Mouse (Mus musculus) embryonic facial prominence, embryonic 14.5 days (tissue): ENCODE results near the gene Xylt1. TPM values are rescaled to one million over a fixed set of nuclear protein-coding genes. Genes with fewer than 3 reads are reported as not detected.
A peak's percentile ranks its signal among the peaks of the same experiment; 100 is the strongest.

ENCODE experiments used
- ATAC-seq: fragments of 200-750 bp; cut with Nextera tagmentation; 2 replicates; pipeline ENCODE4 v1.8.0; 2017; ENCODE audit warnings: low read depth, moderate number of reproducible peaks, moderate TSS enrichment
- DNase-seq: peaks from one replicate; pipeline ENCODE4 v3.0.0-alpha.2; 2015; ENCODE audit warnings: low spot score
- H3K27ac ChIP-seq: fragments of 300-500 bp; sonication (generic); replicated peaks from 2 replicates; pipeline ENCODE4 v1.5.1; 2014; ENCODE audit warnings: low read depth, mild to moderate bottlenecking, low read length, moderate library complexity
- H3K27me3 ChIP-seq: fragments of 300-500 bp; sonication (generic); replicated peaks from 2 replicates; pipeline ENCODE4 v1.6.1; 2014; ENCODE audit warnings: low read length; ENCODE audit not compliant: control insufficient read depth, insufficient read depth
- H3K36me3 ChIP-seq: fragments of 300-500 bp; sonication (generic); 2 replicates; pipeline ENCODE4 v1.6.1; 2014; ENCODE audit warnings: low read length, mixed read lengths; ENCODE audit not compliant: control insufficient read depth, insufficient read depth
- H3K4me1 ChIP-seq: fragments of 300-500 bp; sonication (generic); 2 replicates; pipeline ENCODE4 v1.6.1; 2014; ENCODE audit warnings: antibody characterized with exemption, low read length; ENCODE audit not compliant: control insufficient read depth, insufficient read depth
- H3K4me2 ChIP-seq: fragments of 300-500 bp; sonication (generic); 2 replicates; pipeline ENCODE4 v1.6.1; 2014; ENCODE audit warnings: low read depth, mild to moderate bottlenecking, low read length, moderate library complexity, mixed read lengths
- H3K4me3 ChIP-seq: fragments of 300-500 bp; sonication (generic); 2 replicates; pipeline ENCODE4 v1.5.1; 2014; ENCODE audit warnings: low read depth, mild to moderate bottlenecking, low read length
- H3K9ac ChIP-seq: fragments of 300-500 bp; sonication (generic); 2 replicates; pipeline ENCODE4 v1.6.1; 2014; ENCODE audit warnings: low read depth, mild to moderate bottlenecking, low read length, moderate library complexity, mixed read lengths
- H3K9me3 ChIP-seq: fragments of 300-500 bp; sonication (generic); 2 replicates; pipeline ENCODE4 v1.6.1; 2016; ENCODE audit warnings: low read length; ENCODE audit not compliant: control insufficient read depth
- WGBS: fragments of 180-500 bp; shearing (Covaris S2); extraction: QIAGEN DNeasy Blood & Tissue Kit; methylation state at CpG from one replicate; pipeline ENCODE4 v1.1.7; 2014; 5-methylcytosine and 5-hydroxymethylcytosine counted together
- polyA plus RNA-seq: library from polyadenylated mRNA; unstranded; fragments of >200 nt; fragmentation: Nextera tagmentation; extraction: Ambion mirVana; gene quantifications from 2 replicates; pipeline ENCODE4 v1.2.1, GENCODE M21; 2014

The Xylt1 gene
- polyA plus RNA-seq, 1 experiment from 2014 or later = 3.0 TPM

DNA sequence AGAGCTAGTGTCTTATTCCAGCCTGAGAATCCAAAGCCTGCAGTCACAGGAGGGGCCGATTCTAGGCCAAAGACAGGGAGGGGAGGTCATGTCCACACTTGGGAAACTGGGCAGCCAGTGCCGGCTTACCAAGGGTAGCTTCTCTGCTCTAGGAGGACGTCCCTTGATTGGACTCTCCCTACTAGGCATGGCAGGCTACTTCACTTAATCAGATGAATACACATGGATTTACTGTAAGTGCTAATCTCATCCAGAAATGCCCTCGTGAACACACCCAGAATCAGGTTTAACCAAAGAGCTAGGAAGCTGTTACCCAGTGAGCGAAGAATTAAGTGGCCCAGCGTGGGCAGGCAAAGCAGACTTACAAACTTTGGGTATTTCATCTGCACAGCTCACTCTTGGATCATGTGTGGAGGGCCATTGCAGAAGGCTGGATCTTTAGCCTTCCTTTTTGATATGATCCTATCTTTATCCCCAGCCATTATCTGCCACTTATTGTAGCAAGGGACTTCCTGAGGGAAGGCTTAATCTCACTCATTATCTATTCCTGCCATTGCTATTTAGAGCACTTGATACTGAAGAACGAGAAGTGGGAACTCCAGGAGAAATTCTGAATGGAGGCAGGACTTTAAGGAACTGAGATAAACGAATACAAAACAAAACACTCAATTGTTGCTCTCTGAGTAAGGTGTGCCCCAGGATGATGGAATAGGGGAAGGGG is 28.6 kb downstream of the Xylt1 start:
- no peak for DNase-seq
- H3K9ac ChIP-seq = no peak overlapping the region
- no peak overlapping the region for H3K4me3 ChIP-seq
- peaks cover 14% of the 10 kb centered on the region for H3K4me1 ChIP-seq
- H3K36me3 ChIP-seq = no peaks in the 10 kb centered on the region
- no peak overlapping the region for H3K27ac ChIP-seq
- no peak overlapping the region for H3K4me2 ChIP-seq
- ATAC-seq = no peak
- WGBS = 83% methylated on average over 8 of the region's 8 CpGs
- H3K9me3 ChIP-seq = no peaks in the 10 kb centered on the region
- no peaks in the 10 kb centered on the region for H3K27me3 ChIP-seq

GRCm38 (mm10) chr7:117411874-117412273 is 31.1 kb downstream of the Xylt1 start:
- 88% methylated on average over 2 of the region's 2 CpGs for WGBS
- H3K27ac ChIP-seq = no peak overlapping the region; the same call in 1 of the 2 replicates
- no peak overlapping the region for H3K4me2 ChIP-seq
- H3K9ac ChIP-seq = no peak overlapping the region
- ATAC-seq = no peak
- DNase-seq = no peak
- no peaks in the 10 kb centered on the region for H3K9me3 ChIP-seq
- H3K4me3 ChIP-seq = no peak overlapping the region
- H3K36me3 ChIP-seq = no peaks in the 10 kb centered on the region
- peaks cover 26% of the 10 kb centered on the region for H3K4me1 ChIP-seq
- no peaks in the 10 kb centered on the region for H3K27me3 ChIP-seq

DNA sequence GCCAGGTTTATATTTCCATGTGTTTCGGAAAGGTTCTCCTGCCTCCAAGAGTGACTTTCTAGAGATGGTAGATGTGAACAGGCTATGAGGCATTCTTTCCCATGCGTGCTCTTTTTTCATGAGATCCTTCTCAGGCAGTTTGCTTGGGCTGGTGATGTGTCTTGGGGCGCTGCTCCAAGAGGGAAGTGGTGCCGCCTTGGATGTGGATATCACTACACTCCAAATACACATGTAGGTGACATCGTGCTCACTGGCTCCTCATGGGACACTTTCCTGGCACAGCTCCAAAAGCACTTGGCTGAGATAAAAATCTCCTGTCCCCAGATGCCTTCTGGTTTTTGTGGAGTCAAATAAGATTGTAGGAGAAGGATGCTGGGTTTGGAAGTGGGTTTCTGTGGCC is 31.6 kb downstream of the Xylt1 start:
- no peak overlapping the region; the same call in 1 of the 2 replicates for H3K27ac ChIP-seq
- WGBS = 74% methylated on average over 5 of the region's 5 CpGs
- no peak overlapping the region for H3K9ac ChIP-seq
- DNase-seq (peak; percentile 54), ATAC-seq (no peak)
- H3K36me3 ChIP-seq = no peaks in the 10 kb centered on the region
- peaks cover 26% of the 10 kb centered on the region for H3K4me1 ChIP-seq
- no peak overlapping the region for H3K4me2 ChIP-seq
- no peak overlapping the region for H3K4me3 ChIP-seq
- H3K9me3 ChIP-seq = no peaks in the 10 kb centered on the region
- no peaks in the 10 kb centered on the region for H3K27me3 ChIP-seq

DNA sequence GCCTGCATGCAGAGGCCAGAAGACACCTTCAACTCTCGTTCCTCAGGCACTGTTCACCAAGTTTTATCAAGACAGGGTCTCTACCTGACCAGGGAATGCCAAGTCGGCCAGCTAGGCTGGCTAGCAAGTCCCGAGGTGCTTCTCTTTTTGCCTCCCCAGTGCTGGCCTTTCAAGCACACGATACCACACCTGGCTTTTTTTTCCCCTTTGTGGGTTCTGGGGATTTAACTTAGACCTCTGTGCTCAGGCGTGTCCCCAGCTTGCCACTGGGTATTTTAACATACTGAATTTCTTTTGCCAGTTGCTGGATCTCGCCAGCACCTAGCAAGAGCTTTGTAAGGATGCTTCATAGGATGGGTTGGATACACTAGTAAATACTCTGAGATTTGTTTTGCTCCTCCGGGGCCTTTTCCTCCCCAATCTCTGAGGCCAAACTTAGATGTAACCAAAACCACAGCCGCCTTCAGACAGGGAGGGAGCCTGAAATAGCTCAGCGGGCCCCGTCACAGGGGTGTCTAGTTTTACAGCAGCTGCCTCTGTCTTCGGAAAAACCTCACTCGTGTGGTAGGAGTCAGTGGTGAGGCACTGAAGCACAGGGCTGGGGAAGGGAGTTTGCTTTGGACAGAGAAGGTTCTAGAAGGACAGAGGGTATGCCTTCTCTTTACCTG is 33.7 kb downstream of the Xylt1 start:
- H3K27me3 ChIP-seq = no peaks in the 10 kb centered on the region
- H3K36me3 ChIP-seq = no peaks in the 10 kb centered on the region
- no peak overlapping the region for H3K9ac ChIP-seq
- 48% methylated on average over 12 of the region's 12 CpGs for WGBS
- peak; percentile 78 for ATAC-seq
- no peak overlapping the region for H3K4me3 ChIP-seq
- DNase-seq = peak; percentile 80
- no peak overlapping the region for H3K4me2 ChIP-seq
- peak overlapping the region; percentile 52; the same call in 1 of the 2 replicates for H3K27ac ChIP-seq
- no peaks in the 10 kb centered on the region for H3K9me3 ChIP-seq
- peaks cover 26% of the 10 kb centered on the region for H3K4me1 ChIP-seq

- H3K4me2 ChIP-seq = no peak overlapping the region
- H3K9me3 ChIP-seq = no peaks in the 10 kb centered on the region
- H3K4me3 ChIP-seq = no peak overlapping the region
- 75% methylated on average over 8 of the region's 8 CpGs for WGBS
- H3K27me3 ChIP-seq = no peaks in the 10 kb centered on the region
- peak overlapping the region; percentile 52 for H3K27ac ChIP-seq
- H3K9ac ChIP-seq = no peak overlapping the region
- ATAC-seq = peak; percentile 19; the same call in 1 of the 2 replicates
- no peaks in the 10 kb centered on the region for H3K36me3 ChIP-seq
- DNase-seq = no peak
- H3K4me1 ChIP-seq = peaks cover 26% of the 10 kb centered on the region
These were observed 34.2 kb downstream of the Xylt1 start for GRCm38 (mm10) chr7:117415009-117415363.

DNA sequence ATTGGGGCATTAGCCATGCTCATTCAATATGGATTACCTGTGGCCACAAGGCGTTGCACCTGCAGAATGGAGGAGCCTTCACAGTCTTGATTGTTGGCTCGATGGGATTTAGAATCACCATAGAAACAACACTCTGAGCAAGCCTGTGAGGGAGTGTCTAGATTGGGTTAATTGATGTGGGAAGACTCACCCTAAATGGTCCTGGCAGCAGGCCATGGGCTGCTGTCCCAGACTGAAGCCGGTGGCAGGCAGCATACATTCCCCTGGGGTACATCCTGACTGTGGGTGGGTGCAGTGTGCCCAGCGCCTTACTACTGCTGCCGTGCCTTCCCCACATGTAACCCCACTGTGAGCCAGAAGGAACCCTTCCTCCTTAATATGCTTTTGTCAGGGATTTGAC is 38.3 kb downstream of the Xylt1 start:
- peaks cover 16% of the 10 kb centered on the region for H3K4me1 ChIP-seq
- H3K36me3 ChIP-seq = no peaks in the 10 kb centered on the region
- no peaks in the 10 kb centered on the region for H3K9me3 ChIP-seq
- H3K9ac ChIP-seq = no peak overlapping the region
- no peaks in the 10 kb centered on the region for H3K27me3 ChIP-seq
- H3K27ac ChIP-seq = no peak overlapping the region
- H3K4me2 ChIP-seq = no peak overlapping the region
- no peak overlapping the region for H3K4me3 ChIP-seq
- 0 out of 2 replicates have a peak, but pooled peaks have one; percentile 19 for ATAC-seq
- DNase-seq = peak; percentile 48
- WGBS = 49% methylated on average over 5 of the region's 5 CpGs

GRCm38 (mm10) chr7:117419846-117420245 is 39.1 kb downstream of the Xylt1 start:
- H3K36me3 ChIP-seq = no peaks in the 10 kb centered on the region
- 83% methylated on average over 2 of the region's 2 CpGs for WGBS

GRCm38 (mm10) chr7:117420301-117420700 is 39.5 kb downstream of the Xylt1 start:
- no peak for DNase-seq
- H3K36me3 ChIP-seq = no peaks in the 10 kb centered on the region
- no peak for ATAC-seq
- H3K4me2 ChIP-seq = no peak overlapping the region
- peaks cover 5% of the 10 kb centered on the region; the same call in 1 of the 2 replicates for H3K4me1 ChIP-seq
- H3K9ac ChIP-seq = no peak overlapping the region
- no peak overlapping the region for H3K4me3 ChIP-seq
- no peaks in the 10 kb centered on the region for H3K9me3 ChIP-seq
- no peak overlapping the region for H3K27ac ChIP-seq
- H3K27me3 ChIP-seq = no peaks in the 10 kb centered on the region

More at GRCm38 (mm10) chr7:117419846-117420245, 39.1 kb downstream of the Xylt1 start:
- Histone ChIP-seq H3K9ac (no peak overlapping the region), H3K9me3 (no peaks in the 10 kb centered on the region), H3K27ac (no peak overlapping the region), H3K4me3 (no peak overlapping the region), H3K4me2 (no peak overlapping the region), H3K27me3 (no peaks in the 10 kb centered on the region), H3K4me1 (peaks cover 10% of the 10 kb centered on the region; the same call in 1 of the 2 replicates)
- DNase-seq (no peak), ATAC-seq (no peak)
